Mouse (Mus musculus): ENCODE data around the gene Olfr9.

DNA sequence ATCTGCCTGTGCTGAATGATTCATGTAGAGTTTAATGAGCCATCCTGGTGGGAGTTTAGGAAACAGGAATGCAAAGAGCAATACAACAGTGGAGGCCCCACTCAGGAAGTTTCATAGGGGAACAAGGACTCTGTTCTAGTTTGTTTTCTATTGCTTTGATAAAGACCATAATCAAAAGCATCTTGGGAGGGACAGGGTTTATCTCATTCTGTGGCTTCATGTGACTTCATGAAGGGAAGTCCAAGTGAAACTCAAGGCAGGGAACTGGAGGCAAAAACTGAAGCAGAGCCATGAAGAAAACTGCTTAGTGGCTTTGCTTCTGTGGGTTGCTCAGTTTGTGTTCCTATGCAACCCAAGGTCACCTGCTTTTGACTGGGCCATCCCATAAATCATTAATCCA lies 25.2 kb downstream of the Olfr9 start:
- TF ChIP-seq POLR2A (IDR thresholded peaks at IDR 0.05; ENCODE audit: insufficient read length, low read depth) = no peak
- no peak for TF ChIP-seq E2F4 (IDR thresholded peaks at IDR 0.05; ENCODE audit: insufficient read depth)
- no peak for TF ChIP-seq USF1 (IDR thresholded peaks at IDR 0.05; ENCODE audit: low read depth)
- TF ChIP-seq TCF12 (IDR thresholded peaks at IDR 0.05; ENCODE audit: insufficient read depth, poor library complexity, severe bottlenecking) = no peak
- no peak for TF ChIP-seq MAX (IDR thresholded peaks at IDR 0.05; ENCODE audit: low read depth)
- no peak for TF ChIP-seq MYOD1 (IDR thresholded peaks at IDR 0.05; ENCODE audit: control insufficient read depth in 1 of 3, insufficient read length in 2 of 3, low read depth in 2 of 3)
- TF ChIP-seq POLR2AphosphoS2 (IDR thresholded peaks at IDR 0.05; ENCODE audit: insufficient read length, low read depth) = no peak
- TF ChIP-seq REST (IDR thresholded peaks at IDR 0.05; ENCODE audit: insufficient read depth, insufficient read length) = no peak

All from myocyte (in vitro differentiated cells).